Mouse (Mus musculus): ENCODE data around the gene Il3.

The Il3 gene

DNA sequence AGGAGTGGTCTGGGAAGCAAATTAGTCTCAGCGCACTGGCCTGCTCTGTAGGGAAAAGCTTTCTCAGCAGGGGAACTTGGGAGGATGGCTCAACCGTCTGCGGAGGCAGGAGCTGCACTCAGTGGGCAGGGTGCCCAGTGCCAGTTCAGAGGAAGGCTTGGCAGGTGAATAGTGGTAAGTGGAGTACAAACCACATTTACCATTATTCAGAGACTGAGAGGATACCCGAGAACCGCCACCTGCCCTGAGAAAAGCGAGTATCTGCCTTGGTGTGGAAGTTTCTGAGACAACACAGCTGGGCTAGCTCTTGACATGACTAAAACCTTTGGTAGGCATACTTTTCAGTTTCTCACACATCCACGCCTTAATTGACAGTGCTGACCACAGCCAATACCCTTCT is 49.7 kb downstream of the Il3 start:
- no peak for DNase-seq (ENCODE audit: low read depth, low spot score)

DNA sequence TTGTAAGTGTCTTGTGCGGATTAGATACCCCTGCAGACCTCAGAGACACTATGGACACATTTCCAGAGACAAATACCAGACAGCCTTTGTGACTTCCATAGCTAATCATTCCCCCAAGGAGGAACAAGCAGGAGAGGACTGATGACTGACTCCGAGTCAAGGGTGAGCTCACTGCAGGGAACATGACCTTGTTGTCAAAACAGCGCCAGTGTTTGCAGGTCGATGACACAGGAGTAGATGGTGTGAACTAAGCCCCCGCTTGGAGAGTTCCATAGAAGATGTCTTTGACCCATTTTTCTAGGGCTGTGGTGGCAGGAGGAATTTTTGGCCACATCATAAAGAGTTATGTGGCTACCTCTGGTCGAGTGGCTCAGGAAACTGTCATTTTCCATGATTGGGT is 51.0 kb downstream of the Il3 start:
- no peak for DNase-seq (ENCODE audit: low read depth, low spot score)

Measured in A20 (cell line).